Mouse (Mus musculus) left cerebral cortex, adult 6 months (tissue): ENCODE data around the gene Tex9. TPM values are rescaled to one million over a fixed set of nuclear protein-coding genes. Genes with fewer than 3 reads are reported as not detected.

Experiments
- long read RNA-seq, 2 experiments: library from polyadenylated mRNA; unstranded; transcript quantifications; one replicate each; pipeline ENCODE4 v2.0.0; 2019 to 2020
- polyA plus RNA-seq: library from polyadenylated mRNA; unstranded; fragments of <200 nt; fragmentation: Nextera tagmentation; gene quantifications from 2 replicates; pipeline ENCODE4 v1.2.3, GENCODE M21; 2021

Tex9 gene
- polyA plus RNA-seq = 7.5 and 8.1 TPM in 2 replicates
- long read RNA-seq, experiment 1, partial matches to known transcripts = 1 of 14 reads
- long read RNA-seq, experiment 1, other reads (novel, unspliced or antisense) = 10 of 14 reads
- long read RNA-seq, experiment 2, partial matches to known transcripts = 5 of 7 reads
- long read RNA-seq, experiment 2, other reads (novel, unspliced or antisense) = 2 of 7 reads

DNA sequence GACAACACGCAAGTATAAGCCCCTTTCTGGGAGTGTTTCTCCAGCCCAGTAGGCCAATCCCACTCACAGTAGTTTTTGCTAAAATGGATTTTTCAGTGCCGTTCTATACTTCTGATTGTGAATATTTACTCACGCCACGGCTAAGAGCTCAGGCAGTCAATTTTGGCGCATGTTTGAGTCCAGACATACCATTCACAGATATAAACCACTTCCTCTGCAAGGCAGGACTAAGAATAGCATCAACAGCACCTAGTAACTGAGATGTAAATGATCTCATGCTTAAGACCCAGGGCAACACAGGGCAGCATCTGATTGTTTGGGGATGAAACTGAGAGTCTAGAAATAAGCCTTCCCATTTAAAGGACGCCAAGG is at the start of gene Tex9:
TSS of gene Tex9 (minus strand) at position 19 of the 372 bp plus-strand sequence.

GRCm38 (mm10) chr9:72531996-72532380 is 40.0 kb upstream of the Tex9 start, which contains the start of gene Rfx7:
TSS of gene Rfx7 (plus strand) at chr9:72532240.

DNA sequence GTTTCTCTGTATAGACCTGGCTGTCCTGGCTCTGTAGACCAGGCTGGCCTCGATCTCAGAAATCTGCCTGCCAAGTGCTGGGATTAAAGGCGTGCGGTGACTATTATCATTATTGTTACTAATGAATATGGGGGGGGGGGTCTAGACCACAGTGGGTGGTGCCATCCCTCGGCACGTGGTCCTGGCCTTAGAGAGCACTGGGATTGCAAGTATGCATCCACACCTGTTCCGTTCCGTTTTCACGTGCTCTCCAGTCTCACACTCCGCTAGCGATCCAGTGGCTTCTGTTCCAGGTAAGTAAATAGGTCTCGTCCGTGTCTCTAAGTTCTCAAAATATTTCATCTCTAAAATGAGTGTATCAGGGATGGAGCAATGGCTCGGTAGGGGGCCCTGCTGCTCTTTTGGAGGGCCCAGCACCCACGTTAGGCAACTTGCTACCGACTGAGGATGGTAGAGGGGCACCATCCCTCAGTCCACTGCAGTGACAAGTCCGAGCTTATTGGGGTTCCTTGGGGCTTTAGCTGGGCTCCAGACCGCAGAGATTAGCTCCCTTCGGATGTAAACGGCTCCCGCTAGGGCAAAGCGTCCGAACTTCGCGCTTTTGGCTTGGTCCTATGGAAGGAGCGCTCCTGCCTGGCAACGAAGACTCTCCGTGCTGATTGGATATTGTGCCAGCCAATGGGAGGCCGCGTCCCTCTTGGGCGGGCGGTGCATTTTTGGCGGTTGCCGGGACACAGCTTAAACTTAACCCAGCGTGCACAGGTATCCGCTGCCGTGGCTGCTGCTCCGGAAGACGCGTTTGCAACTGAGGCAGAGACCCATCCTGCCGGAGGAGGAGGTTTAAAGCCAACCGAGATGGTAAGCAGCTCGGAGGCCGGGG is 54.0 kb downstream of the Tex9 start, which contains the start of gene Mns1:
TSS of gene Mns1 (plus strand) at position 190 of the 880 bp plus-strand sequence.

Other genes starting within 250 kb of the Tex9 start
- 9.4 and 11.1 TPM in 2 replicates for gene Zfp280d, start 217.4 kb downstream of the Tex9 start, polyA plus RNA-seq
- gene Mns1, start 54.2 kb downstream of the Tex9 start, polyA plus RNA-seq = 1.1 and 1.3 TPM in 2 replicates
- gene Rfx7, start 40.0 kb upstream of the Tex9 start, polyA plus RNA-seq = 2.4 and 2.6 TPM in 2 replicates
- gene Nedd4, start 170.1 kb upstream of the Tex9 start, polyA plus RNA-seq = 127 and 156 TPM in 2 replicates